Mouse (Mus musculus): ENCODE results near the gene Syne1.

DNA sequence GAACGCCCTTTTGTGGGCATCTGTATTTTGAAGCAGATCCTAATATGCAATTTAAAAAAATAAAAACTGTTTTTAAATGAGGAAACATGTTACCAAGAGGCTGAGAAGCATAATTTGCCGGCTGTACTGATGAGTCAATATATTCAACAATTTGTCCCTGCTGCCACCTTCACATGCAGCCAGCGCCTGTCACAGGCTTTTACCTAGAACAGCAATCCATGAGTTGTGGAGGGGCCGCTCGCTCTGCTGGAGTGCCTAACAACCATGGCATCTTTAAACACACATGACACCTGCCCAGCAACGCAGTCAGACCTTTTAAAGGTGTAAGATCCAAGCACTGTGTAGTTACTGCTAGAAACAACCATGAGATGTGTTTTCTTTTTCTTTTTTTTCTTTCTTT, 183.0 kb downstream of the Syne1 start:
- TF ChIP-seq POLR2A (IDR thresholded peaks at IDR 0.05; ENCODE audit: borderline replicate concordance, low read depth, low read length) (no peak), CTCF (IDR thresholded peaks at IDR 0.05; ENCODE audit: low read depth, low read length) (no peak)

All from bone marrow macrophage, adult 2 months (primary cell).